Mouse (Mus musculus): ENCODE data around the gene Nfatc2ip. TPM values are rescaled to one million over a fixed set of nuclear protein-coding genes. Genes with fewer than 3 reads are reported as not detected.

Nfatc2ip gene
- total RNA-seq, 2 experiments from 2014 or later: 2.2 to 3.5 TPM

- DNase-seq: no peak
- intact Hi-C loops (cut with DNase I): no loop called here
Measured at GRCm38 (mm10) chr7:126357838-126358237, 38.7 kb downstream of the Nfatc2ip start.

- DNase-seq: no peak
- intact Hi-C loops (cut with DNase I): no loop called here
Measured at GRCm38 (mm10) chr7:126356793-126357591, 39.5 kb downstream of the Nfatc2ip start.

DNA sequence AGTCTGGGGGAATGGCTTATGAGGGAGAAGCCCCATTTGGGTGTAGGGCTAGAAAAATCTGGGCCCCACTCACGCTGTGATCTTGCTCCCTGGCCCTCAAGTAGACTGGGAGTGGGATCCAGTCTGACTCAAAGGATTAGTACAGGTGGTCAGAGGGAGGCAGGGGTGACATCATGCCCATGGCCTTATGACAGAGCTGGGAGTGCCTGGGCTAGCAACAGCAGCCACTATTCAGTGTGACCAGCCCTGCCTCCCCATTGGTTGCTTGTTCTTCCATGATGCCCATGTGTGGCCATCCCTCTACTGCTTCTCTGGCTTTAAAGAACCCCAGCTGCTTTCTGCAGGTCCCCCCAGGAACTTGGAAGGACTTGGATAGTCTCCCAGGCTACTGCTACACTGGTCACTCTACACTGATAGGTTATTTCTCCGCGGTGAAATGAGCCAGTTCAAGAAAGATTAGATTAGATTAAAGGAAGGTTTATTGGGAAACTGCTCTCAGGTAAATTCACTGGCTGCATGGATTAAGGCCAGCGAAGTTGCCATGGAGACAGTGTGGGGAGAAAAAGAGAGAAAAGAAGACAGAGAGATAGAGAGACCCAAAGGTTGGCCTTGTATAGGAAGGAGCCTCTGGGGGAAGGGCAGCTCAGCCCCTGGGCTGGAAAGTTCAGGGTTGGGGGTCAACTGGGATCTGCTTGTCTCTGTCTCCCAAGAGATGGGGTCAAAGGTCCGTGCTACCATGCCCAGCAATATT, 40.5 kb downstream of the Nfatc2ip start:
- intact Hi-C loops (cut with DNase I): no loop called here
- DNase-seq: no peak

- intact Hi-C loops (cut with DNase I): no loop called here
- no peak for DNase-seq
Measured at GRCm38 (mm10) chr7:126354738-126355614, 41.6 kb downstream of the Nfatc2ip start.

GRCm38 (mm10) chr7:126353994-126354365, 42.6 kb downstream of the Nfatc2ip start:
- intact Hi-C loops (cut with DNase I): no loop called here
- DNase-seq: no peak

DNA sequence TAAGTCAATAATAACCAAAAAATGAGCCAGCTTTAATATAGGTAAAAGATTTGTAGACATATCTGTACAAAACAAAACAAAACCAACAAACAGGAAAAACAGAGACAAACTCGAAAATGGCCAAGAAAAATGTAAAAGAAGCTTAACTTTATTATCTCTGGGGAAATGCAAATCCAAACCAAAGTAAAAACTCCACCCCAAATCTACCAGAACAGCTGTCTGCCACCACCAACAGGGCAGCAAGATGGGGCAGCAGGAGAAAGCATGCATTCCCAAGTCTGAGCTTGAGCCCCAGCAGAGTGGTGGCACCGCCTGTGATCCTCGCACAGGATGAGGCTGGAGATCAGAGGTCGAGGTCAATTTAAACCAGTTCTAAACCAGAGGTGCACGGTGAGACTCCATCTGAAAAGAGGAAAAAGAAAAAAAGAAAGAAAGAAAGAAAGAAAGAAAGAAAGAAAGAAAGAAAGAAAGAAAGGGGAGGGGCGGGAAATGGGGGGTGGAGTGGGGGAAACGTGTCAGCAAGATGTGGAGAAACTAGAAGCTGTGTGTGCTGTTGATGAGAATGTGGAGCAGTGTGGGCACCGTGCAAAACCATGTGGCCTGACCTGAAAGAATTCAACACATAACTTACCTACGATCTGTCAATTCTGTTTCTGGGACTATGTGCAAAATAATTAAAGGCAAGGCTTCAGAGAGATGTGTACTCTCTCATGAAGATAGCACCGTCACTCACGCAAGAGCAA, 43.1 kb downstream of the Nfatc2ip start:
- intact Hi-C loops (cut with DNase I): no loop called here
- no peak for DNase-seq

- intact Hi-C loops (cut with DNase I): no loop called here
- no peak for DNase-seq
Measured at GRCm38 (mm10) chr7:126351419-126351951, 45.1 kb downstream of the Nfatc2ip start.

DNA sequence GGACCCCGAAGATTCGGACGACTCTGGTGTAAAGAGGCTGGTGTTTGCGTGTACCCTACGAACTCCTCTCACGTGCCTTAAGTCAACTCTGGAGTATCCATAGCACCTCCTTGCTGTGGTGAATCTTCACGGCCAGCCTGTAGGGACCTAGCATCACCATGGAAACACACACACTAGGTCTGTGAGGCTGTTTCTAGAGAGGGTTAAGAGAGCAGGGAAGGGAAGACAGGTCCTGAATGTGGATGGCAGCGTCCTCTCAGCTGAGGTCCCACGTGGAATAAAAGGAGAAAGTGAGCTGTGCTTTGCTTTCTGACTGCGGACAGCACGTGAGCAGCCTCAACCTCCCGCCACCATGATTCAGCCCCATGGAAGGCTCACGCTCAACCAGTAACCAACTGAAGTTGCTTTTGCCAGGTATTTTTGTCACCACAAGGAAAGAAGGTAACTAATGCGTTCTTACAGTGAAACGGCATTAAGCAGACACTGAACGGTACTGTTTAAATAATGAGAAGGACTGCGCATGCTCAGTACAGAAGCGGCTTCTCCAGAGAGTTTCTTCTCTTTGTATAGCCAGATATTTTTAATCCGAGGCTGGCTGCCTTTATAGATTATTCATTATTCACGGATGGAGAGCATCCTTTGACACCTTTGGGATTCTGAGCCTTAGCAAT, 45.7 kb downstream of the Nfatc2ip start:
- no peak for DNase-seq
- intact Hi-C loops (cut with DNase I): no loop called here

- DNase-seq: no peak
- intact Hi-C loops (cut with DNase I): no loop called here
Measured at GRCm38 (mm10) chr7:126348293-126348692, 48.2 kb downstream of the Nfatc2ip start.

DNA sequence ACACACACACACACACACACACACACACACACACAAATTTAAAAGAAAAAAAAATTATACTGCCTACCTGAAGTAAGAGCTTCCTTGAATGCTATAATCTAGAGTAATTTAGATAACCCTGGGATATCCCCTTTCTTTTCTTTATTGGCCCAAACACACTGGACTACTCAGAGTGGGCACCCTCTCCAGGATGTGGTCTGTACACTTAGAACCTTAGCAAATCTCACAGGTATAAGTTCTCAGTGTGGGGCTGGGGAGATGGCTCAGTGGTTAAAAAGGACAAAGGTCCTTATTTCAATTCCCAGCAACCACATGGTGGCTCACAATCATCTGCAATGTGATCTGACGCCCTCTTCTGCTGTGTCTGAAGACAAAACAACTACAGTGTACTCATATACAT, 49.4 kb downstream of the Nfatc2ip start:
- intact Hi-C loops (cut with DNase I): no loop called here
- no peak for DNase-seq

GRCm38 (mm10) chr7:126345969-126346368, 50.6 kb downstream of the Nfatc2ip start:
- intact Hi-C loops (cut with DNase I): no loop called here
- no peak for DNase-seq

DNA sequence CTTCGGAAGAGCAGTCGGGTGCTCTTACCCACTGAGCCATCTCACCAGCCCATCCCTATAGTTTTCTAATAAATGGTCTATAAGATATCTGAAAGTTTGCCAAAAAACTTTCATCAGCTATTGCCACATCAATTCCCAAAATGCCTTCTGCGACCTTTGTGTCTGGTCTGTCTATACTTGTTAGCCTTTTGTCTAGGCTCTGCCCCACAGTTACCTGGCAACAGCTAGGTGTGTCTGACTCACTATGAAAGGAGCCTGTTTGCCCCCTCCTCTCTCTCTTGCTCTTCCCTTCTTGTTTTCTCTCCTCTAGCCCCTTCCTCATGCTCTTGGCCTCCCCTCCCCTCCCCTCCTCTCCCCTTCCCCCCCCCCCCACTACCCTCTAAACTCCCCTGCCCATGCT, 51.0 kb downstream of the Nfatc2ip start:
- intact Hi-C loops (cut with DNase I): no loop called here
- DNase-seq: no peak

GRCm38 (mm10) chr7:126340896-126341295, 55.6 kb downstream of the Nfatc2ip start:
- intact Hi-C loops (cut with DNase I): no loop called here

GRCm38 (mm10) chr7:126340206-126340618, 56.3 kb downstream of the Nfatc2ip start:
- intact Hi-C loops (cut with DNase I): no loop called here
- no peak for DNase-seq

More at GRCm38 (mm10) chr7:126340896-126341295, 55.6 kb downstream of the Nfatc2ip start:
- no peak for DNase-seq

- no peak for DNase-seq
- intact Hi-C loops (cut with DNase I): no loop called here
Measured at GRCm38 (mm10) chr7:126339521-126339971, 57.0 kb downstream of the Nfatc2ip start.

DNA sequence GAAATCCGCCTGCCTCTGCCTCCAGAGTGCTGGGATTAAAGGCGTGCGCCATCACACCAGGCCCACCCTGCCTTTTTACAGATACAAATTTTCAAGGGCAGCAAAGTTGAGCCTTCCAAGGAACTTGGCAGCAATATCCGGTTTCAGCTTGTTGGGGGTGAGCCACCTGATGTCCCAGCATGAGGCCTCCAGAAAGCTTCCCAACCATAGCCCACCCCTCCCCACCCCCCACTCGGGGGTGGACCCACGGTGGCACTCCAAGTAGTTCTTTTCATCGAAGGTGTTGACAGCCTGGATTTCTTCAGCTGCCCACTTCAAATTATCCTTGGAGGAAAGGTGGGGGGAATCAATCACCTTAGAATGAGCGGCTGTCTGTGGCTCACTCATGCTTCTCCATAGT, 57.6 kb downstream of the Nfatc2ip start:
- DNase-seq: no peak
- intact Hi-C loops (cut with DNase I): no loop called here

DNA sequence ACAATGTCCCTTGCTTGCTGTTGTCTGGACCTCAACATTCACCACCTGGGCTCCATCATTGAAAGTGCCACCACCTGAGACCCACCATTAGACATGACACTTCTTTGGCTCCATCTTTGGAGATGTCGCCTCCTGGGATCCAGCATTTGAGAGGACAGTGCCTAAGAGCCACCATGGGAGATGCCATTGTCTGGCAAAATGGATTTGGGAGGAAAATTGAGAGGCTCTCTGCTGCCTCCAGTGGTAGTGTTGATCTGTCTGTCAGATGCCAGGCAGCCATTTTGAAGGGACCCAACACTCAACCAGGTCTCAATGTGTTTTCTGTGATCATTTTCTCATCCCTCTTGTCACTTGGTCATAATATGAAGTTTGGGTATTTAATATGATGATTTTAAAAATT, 61.0 kb downstream of the Nfatc2ip start:
- intact Hi-C loops (cut with DNase I): no loop called here
- DNase-seq: no peak
